Mouse (Mus musculus): Measurements from ENCODE around the gene Psmb7.

GRCm38 (mm10) chr2:38619777-38620176, 24.1 kb downstream of the Psmb7 start:
- TF ChIP-seq POLR2A (IDR thresholded peaks at IDR 0.05; ENCODE audit: control insufficient read depth, extremely low read depth, insufficient read depth, low read length, poor library complexity) = no peak
- no peak for TF ChIP-seq CTCF (IDR thresholded peaks at IDR 0.05; ENCODE audit: borderline replicate concordance, control insufficient read depth, extremely low read depth, insufficient read depth, low read length, poor library complexity)

Data from thymus, adult 2 months (tissue).